Mouse (Mus musculus): ENCODE results near the gene Gm49027.

DNA sequence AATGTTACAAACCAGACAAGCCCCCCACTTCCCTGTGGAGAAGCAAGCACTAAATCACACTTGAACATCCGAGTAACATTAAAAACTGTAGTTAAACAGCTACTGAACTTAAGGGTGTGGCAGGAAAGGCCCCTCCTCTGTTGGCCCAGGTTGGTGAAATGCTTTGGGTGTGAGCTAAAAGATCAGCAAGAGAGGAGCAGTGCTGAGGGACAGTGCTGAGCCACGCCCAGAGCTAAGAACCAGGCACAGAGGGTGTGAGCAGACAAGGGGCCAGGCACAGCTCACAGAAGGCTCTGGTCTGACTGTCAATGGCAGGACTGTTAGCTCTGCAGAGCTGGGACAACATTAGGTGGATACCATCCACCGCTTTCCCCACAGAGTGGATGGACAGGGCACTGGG, 13.2 kb downstream of the Gm49027 start:
- TF ChIP-seq CTCF (IDR thresholded peaks at IDR 0.05; ENCODE audit: borderline replicate concordance, insufficient read depth, low read depth, low read length), result no peak
- no peak for TF ChIP-seq POLR2A (IDR thresholded peaks at IDR 0.05; ENCODE audit: borderline replicate concordance, insufficient read depth, low read length)

Data from cerebellum, adult 2 months (tissue).